ENCODE assay signal across 8 mouse cellular contexts in genomic region chr11:117654380-117654924, GRCm38 (mm10). TPM values are rescaled to one million over a fixed set of nuclear protein-coding genes. Genes with fewer than 3 reads are reported as not detected.
DNase-seq lines count a peak whose midpoint lies in the region; ATAC-seq lines count a peak whose summit lies in the region.

No protein-coding gene starts in this region.

- H3K27me3 ChIP-seq in hindbrain, embryonic 14.5 days (ENCODE audit: control insufficient read depth, insufficient read depth, low read length) = no peaks in the 10 kb centered on the region

- H3K36me3 ChIP-seq in hindbrain, embryonic 14.5 days (replicated peaks; ENCODE audit: control insufficient read depth, insufficient read depth) = no peaks in the 10 kb centered on the region

- peak; percentile 98 for ATAC-seq in hindbrain, embryonic 14.5 days (ENCODE audit: low FRiP score)

- peak; percentile 99 for DNase-seq in R1 (ENCODE audit: low read depth, low spot score)
- DNase-seq in cerebellum, postnatal 25 days = peak; percentile 99
- peak; percentile 97 to 98 for DNase-seq in frontal cortex, postnatal 25 days (ENCODE audit: low spot score in 2 of 2)
- peak; percentile 99 for DNase-seq in hindbrain, embryonic 14.5 days (ENCODE audit: low spot score)
- DNase-seq in layer of hippocampus, postnatal 36 days = peak; percentile 99 to 100
- DNase-seq in lung, postnatal 36 days = peak; percentile 100
- peak; percentile 100 for DNase-seq in retina, postnatal 1 day
- DNase-seq in urinary bladder, adult 18-20 months (ENCODE audit: low spot score in 2 of 2) = peak; percentile 95 to 99

- H3K4me3 ChIP-seq in hindbrain, embryonic 14.5 days (replicated peaks; ENCODE audit: low read length) = peak overlapping the region; percentile 88

- under 1% methylated on average over 48 of the region's 71 CpGs for WGBS in hindbrain, embryonic 14.5 days

- H3K9me3 ChIP-seq in hindbrain, embryonic 14.5 days (ENCODE audit: control insufficient read depth, low read length) = no peaks in the 10 kb centered on the region

- H3K27ac ChIP-seq in hindbrain, embryonic 14.5 days = peak overlapping the region; percentile 99

- peak overlapping the region; percentile 97 for H3K9ac ChIP-seq in hindbrain, embryonic 14.5 days

- H3K4me2 ChIP-seq in hindbrain, embryonic 14.5 days (replicated peaks) = peak overlapping the region; percentile 75

- H3K4me1 ChIP-seq in hindbrain, embryonic 14.5 days (replicated peaks; ENCODE audit: control insufficient read depth, insufficient read depth, low read length) = peaks cover 36% of the 10 kb centered on the region

RNA-seq across cellular contexts. Expression of gene Tnrc6c, which starts 0.4 kb away (rescaled TPM):
- polyA plus RNA-seq in hindbrain, embryonic 14.5 days (2014; fragmentation: Nextera tagmentation; extraction: Ambion mirVana) = 23.4 and 25.1 TPM in 2 replicates
- total RNA-seq in layer of hippocampus, postnatal 36 days (2021) = 10 to 100 TPM; 67.5 to 75.6 TPM

Comparison
In these comparisons a context has a peak if more than half of its experiments do, and no peak if none do; other contexts are left out.
1. Peak in every context shown above with its lines: DNase-seq, ATAC-seq, H3K4me3 ChIP-seq and H3K27ac ChIP-seq.